Mouse (Mus musculus): ENCODE measurements at regions not wholly inside any gene's neighbourhood (a gene's known extent, or its start where the extent isn't known, plus 50 kb on each side); places are given as distances from the start of the nearest gene placed in this dataset.

- no peaks in the 10 kb centered on the region for H3K36me3 ChIP-seq (ENCODE audit: control insufficient read depth, insufficient read depth, low read length)
- DNase-seq (ENCODE audit: low spot score) (no peak), ATAC-seq (replicated peaks; ENCODE audit: low FRiP score) (no peak)
- H3K4me1 ChIP-seq (replicated peaks; ENCODE audit: control insufficient read depth, insufficient read depth, low read length), result no peaks in the 10 kb centered on the region
- peaks cover 3% of the 10 kb centered on the region; the same call in 1 of the 2 replicates for H3K9me3 ChIP-seq (ENCODE audit: control insufficient read depth, low read length)
- no peak overlapping the region for H3K9ac ChIP-seq (ENCODE audit: low read depth, low read length)
- WGBS, result 93% methylated on average over 7 of the region's 7 CpGs
- H3K4me3 ChIP-seq (ENCODE audit: low read depth, low read length), result no peak overlapping the region
- H3K27ac ChIP-seq (ENCODE audit: low read depth, low read length), result no peak overlapping the region
- no peaks in the 10 kb centered on the region; the same call in 1 of the 2 replicates for H3K27me3 ChIP-seq (replicated peaks; ENCODE audit: control insufficient read depth, insufficient read depth, low read length)
- no peak overlapping the region for H3K4me2 ChIP-seq
Measured at GRCm38 (mm10) chr5:148644345-148644744, 91.8 kb upstream of the Ubl3 start.

DNA sequence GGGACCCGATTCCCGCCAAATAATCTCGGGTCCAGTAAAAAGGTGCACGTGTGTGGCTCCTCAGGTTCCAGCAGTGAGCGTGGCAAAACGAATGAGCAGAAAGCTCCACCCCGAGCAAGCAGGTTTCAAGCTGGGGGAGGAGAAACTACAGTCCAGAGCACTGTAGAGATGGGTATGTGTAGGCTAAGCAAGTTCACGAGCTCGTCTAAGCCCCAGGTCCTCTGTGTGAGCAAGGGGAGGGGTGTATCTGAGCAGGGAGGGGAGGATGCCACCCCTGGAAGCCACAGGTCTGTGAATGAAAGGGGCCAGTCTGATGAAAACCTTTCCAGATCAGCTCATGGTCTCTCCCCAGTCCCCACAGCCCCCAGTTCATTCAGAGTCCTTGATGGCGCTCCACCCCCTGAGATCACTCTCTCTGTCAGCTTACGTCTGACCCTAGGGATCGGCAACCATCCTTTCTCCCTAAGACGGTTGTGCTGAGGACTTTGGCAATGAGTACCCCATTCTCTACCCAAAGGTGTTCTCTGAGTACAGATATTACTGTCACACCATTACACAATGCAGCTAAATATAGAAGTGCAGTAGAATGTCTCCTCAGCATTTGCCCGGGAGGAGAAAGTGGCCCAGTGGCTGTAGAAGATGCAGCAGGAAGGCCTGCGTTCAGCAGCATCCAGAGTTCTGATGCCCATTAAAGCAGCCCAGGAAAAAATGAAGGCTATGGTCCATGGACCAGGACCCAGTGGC is 89.2 kb upstream of the Ubl3 start:
- Histone ChIP-seq H3K9me3 (ENCODE audit: control insufficient read depth, low read length) (peaks cover 3% of the 10 kb centered on the region; the same call in 1 of the 2 replicates), H3K27ac (ENCODE audit: low read depth, low read length) (no peak overlapping the region), H3K27me3 (replicated peaks; ENCODE audit: control insufficient read depth, insufficient read depth, low read length) (no peaks in the 10 kb centered on the region; the same call in none of the 2 replicates), H3K9ac (ENCODE audit: low read depth, low read length) (no peak overlapping the region), H3K4me1 (replicated peaks; ENCODE audit: control insufficient read depth, insufficient read depth, low read length) (no peaks in the 10 kb centered on the region), H3K36me3 (ENCODE audit: control insufficient read depth, insufficient read depth, low read length) (no peaks in the 10 kb centered on the region), H3K4me3 (ENCODE audit: low read depth, low read length) (no peak overlapping the region), H3K4me2 (no peak overlapping the region)
- 49% methylated on average over 15 of the region's 15 CpGs for WGBS
- DNase-seq (ENCODE audit: low spot score) (no peak), ATAC-seq (replicated peaks; ENCODE audit: low FRiP score) (no peak)

DNA sequence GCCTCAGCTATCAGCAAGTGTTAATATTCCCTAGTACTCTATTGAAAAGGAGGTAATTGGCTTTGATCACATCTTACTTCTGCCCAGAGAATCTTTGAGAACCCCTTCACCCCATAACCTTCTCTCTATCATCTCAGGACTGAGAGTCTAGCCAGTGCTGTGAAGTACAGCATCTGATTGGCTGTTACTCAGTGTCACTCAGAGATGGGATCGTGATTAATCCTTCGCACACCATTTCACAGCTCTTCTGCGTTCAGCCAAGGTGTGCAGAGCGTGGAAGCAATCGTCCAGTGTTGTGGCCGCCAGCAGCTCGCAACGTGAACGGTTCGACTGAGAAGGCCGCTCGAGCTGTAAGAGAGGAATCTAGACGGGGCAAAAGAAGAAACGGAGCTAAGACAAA is 87.9 kb upstream of the Ubl3 start:
- Histone ChIP-seq H3K4me2 (no peak overlapping the region), H3K27ac (ENCODE audit: low read depth, low read length) (no peak overlapping the region), H3K4me3 (ENCODE audit: low read depth, low read length) (no peak overlapping the region), H3K9ac (ENCODE audit: low read depth, low read length) (no peak overlapping the region), H3K27me3 (replicated peaks; ENCODE audit: control insufficient read depth, insufficient read depth, low read length) (no peaks in the 10 kb centered on the region; the same call in none of the 2 replicates), H3K36me3 (ENCODE audit: control insufficient read depth, insufficient read depth, low read length) (no peaks in the 10 kb centered on the region), H3K4me1 (replicated peaks; ENCODE audit: control insufficient read depth, insufficient read depth, low read length) (no peaks in the 10 kb centered on the region), H3K9me3 (ENCODE audit: control insufficient read depth, low read length) (peaks cover 3% of the 10 kb centered on the region; the same call in 1 of the 2 replicates)
- ATAC-seq (replicated peaks; ENCODE audit: low FRiP score) (no peak), DNase-seq (ENCODE audit: low spot score) (no peak)
- WGBS, result 48% methylated on average over 12 of the region's 14 CpGs

GRCm38 (mm10) chr5:148634919-148635356 is 82.3 kb upstream of the Ubl3 start:
- Histone ChIP-seq H3K9me3 (ENCODE audit: control insufficient read depth, low read length) (no peaks in the 10 kb centered on the region), H3K27ac (ENCODE audit: low read depth, low read length) (no peak overlapping the region), H3K9ac (ENCODE audit: low read depth, low read length) (no peak overlapping the region), H3K27me3 (replicated peaks; ENCODE audit: control insufficient read depth, insufficient read depth, low read length) (no peaks in the 10 kb centered on the region; the same call in 1 of the 2 replicates), H3K36me3 (ENCODE audit: control insufficient read depth, insufficient read depth, low read length) (no peaks in the 10 kb centered on the region), H3K4me1 (replicated peaks; ENCODE audit: control insufficient read depth, insufficient read depth, low read length) (no peaks in the 10 kb centered on the region; the same call in 1 of the 2 replicates), H3K4me2 (no peak overlapping the region), H3K4me3 (ENCODE audit: low read depth, low read length) (no peak overlapping the region)
- DNase-seq (ENCODE audit: low spot score) (no peak), ATAC-seq (replicated peaks; ENCODE audit: low FRiP score) (no peak)
- 66% methylated on average over 11 of the region's 11 CpGs for WGBS

DNA sequence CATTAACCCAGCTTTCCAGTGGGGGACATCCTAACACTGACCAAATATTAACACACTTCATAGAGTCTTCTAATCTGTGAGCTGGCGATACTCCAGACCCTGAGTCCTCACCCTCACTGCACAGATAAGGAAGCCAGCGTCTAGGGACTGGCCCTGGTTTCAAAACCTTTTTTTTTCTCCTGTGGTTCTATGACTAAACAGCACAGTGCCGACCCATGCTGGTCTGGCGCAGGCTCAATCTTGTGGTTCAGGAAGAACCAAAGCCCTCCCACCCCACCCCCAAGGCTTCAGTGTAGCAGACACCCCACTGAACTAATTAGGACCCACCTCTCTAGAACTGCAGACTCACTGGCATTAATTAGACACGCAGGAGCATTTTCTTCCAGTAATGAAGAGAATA is 81.4 kb upstream of the Ubl3 start:
- Histone ChIP-seq H3K36me3 (ENCODE audit: control insufficient read depth, insufficient read depth, low read length) (no peaks in the 10 kb centered on the region), H3K4me2 (no peak overlapping the region), H3K4me3 (ENCODE audit: low read depth, low read length) (no peak overlapping the region), H3K9me3 (ENCODE audit: control insufficient read depth, low read length) (no peaks in the 10 kb centered on the region), H3K27me3 (replicated peaks; ENCODE audit: control insufficient read depth, insufficient read depth, low read length) (no peaks in the 10 kb centered on the region; the same call in 1 of the 2 replicates), H3K9ac (ENCODE audit: low read depth, low read length) (no peak overlapping the region), H3K4me1 (replicated peaks; ENCODE audit: control insufficient read depth, insufficient read depth, low read length) (no peaks in the 10 kb centered on the region; the same call in 1 of the 2 replicates), H3K27ac (ENCODE audit: low read depth, low read length) (no peak overlapping the region)
- ATAC-seq (replicated peaks; ENCODE audit: low FRiP score) (no peak; the same call in 1 of the 2 replicates), DNase-seq (ENCODE audit: low spot score) (no peak)
- 36% methylated on average over 5 of the region's 5 CpGs for WGBS

GRCm38 (mm10) chr5:148633331-148633730 is 80.7 kb upstream of the Ubl3 start:
- Histone ChIP-seq H3K4me3 (ENCODE audit: low read depth, low read length) (no peak overlapping the region), H3K9ac (ENCODE audit: low read depth, low read length) (no peak overlapping the region), H3K36me3 (ENCODE audit: control insufficient read depth, insufficient read depth, low read length) (no peaks in the 10 kb centered on the region), H3K4me2 (no peak overlapping the region), H3K27me3 (replicated peaks; ENCODE audit: control insufficient read depth, insufficient read depth, low read length) (no peaks in the 10 kb centered on the region; the same call in 1 of the 2 replicates), H3K27ac (ENCODE audit: low read depth, low read length) (no peak overlapping the region), H3K9me3 (ENCODE audit: control insufficient read depth, low read length) (no peaks in the 10 kb centered on the region), H3K4me1 (replicated peaks; ENCODE audit: control insufficient read depth, insufficient read depth, low read length) (no peaks in the 10 kb centered on the region; the same call in 1 of the 2 replicates)
- DNase-seq (ENCODE audit: low spot score) (no peak), ATAC-seq (replicated peaks; ENCODE audit: low FRiP score) (no peak)
- WGBS, result 85% methylated on average over 6 of the region's 6 CpGs

- no peaks in the 10 kb centered on the region; the same call in 1 of the 2 replicates for H3K27me3 ChIP-seq (replicated peaks; ENCODE audit: control insufficient read depth, insufficient read depth, low read length)
- H3K27ac ChIP-seq (ENCODE audit: low read depth, low read length), result no peak overlapping the region
- no peaks in the 10 kb centered on the region; the same call in 1 of the 2 replicates for H3K4me1 ChIP-seq (replicated peaks; ENCODE audit: control insufficient read depth, insufficient read depth, low read length)
- H3K36me3 ChIP-seq (ENCODE audit: control insufficient read depth, insufficient read depth, low read length), result no peaks in the 10 kb centered on the region
- no peaks in the 10 kb centered on the region for H3K9me3 ChIP-seq (ENCODE audit: control insufficient read depth, low read length)
- H3K9ac ChIP-seq (ENCODE audit: low read depth, low read length), result no peak overlapping the region
- no peak for ATAC-seq (replicated peaks; ENCODE audit: low FRiP score)
- no peak for DNase-seq (ENCODE audit: low spot score)
- H3K4me3 ChIP-seq (ENCODE audit: low read depth, low read length), result no peak overlapping the region
- WGBS, result 66% methylated on average over 11 of the region's 11 CpGs
- H3K4me2 ChIP-seq, result no peak overlapping the region
Measured at GRCm38 (mm10) chr5:148632516-148633170, 80.1 kb upstream of the Ubl3 start.

DNA sequence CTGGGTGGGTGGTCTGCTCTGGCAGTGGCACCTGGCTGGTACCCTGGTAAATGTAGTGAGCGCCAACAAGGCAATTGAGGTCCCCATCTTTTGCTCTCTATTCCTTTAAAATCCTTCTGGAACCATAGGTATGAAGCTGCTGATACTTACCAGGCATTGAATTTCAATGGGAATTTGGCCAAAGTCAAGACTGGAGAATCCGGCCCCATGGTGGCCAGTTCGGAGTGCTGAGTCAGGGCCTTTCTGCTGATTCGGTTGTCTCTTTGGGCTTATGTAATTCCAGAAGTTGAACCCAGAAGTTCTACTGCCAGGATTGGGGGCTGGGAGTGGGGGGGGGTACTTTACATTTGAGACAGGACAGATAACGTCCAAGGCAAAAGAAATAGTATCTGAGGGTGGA is 79.0 kb upstream of the Ubl3 start:
- no peaks in the 10 kb centered on the region for H3K36me3 ChIP-seq (ENCODE audit: control insufficient read depth, insufficient read depth, low read length)
- H3K4me1 ChIP-seq (replicated peaks; ENCODE audit: control insufficient read depth, insufficient read depth, low read length), result no peaks in the 10 kb centered on the region; the same call in 1 of the 2 replicates
- H3K27me3 ChIP-seq (replicated peaks; ENCODE audit: control insufficient read depth, insufficient read depth, low read length), result no peaks in the 10 kb centered on the region
- WGBS, result 78% methylated on average over 5 of the region's 5 CpGs
- ATAC-seq (replicated peaks; ENCODE audit: low FRiP score) (no peak), DNase-seq (ENCODE audit: low spot score) (no peak)
- no peak overlapping the region for H3K4me3 ChIP-seq (ENCODE audit: low read depth, low read length)
- no peaks in the 10 kb centered on the region for H3K9me3 ChIP-seq (ENCODE audit: control insufficient read depth, low read length)
- no peak overlapping the region for H3K27ac ChIP-seq (ENCODE audit: low read depth, low read length)
- H3K9ac ChIP-seq (ENCODE audit: low read depth, low read length), result no peak overlapping the region
- no peak overlapping the region for H3K4me2 ChIP-seq
